Mouse (Mus musculus) T-helper 2 cell (primary cell): ENCODE measurements around the gene Exd2.

ENCODE experiments used
- in situ Hi-C: fragments of 300-600 bp; cut with MboI, MseI; formaldehyde crosslinking; loops from one replicate; pipeline ENCODE4 v1.15.1; 2025; ENCODE audit warnings: high pct_unique_total_duplicates

Exd2 gene

DNA sequence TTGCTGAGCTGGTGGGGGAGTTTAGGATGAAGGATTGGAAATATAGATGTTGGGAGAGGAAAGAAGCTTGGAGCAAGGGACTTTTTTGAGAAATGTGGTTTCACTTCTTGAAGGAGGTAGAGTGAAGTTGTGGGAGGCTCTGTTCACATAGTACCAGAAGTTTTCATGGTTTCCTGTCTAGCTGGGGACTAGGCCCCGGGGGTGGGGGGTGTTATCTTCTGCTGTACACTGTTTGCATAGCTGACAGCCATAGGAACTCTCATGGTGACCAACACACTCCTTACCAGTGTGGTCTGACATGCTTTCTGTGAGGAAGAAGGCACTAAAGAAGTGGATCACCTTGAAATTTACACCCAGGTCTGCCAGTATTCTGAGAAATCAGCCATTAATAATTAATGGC, 32.8 kb downstream of the Exd2 start:
- in situ Hi-C loops, result no loop called here

DNA sequence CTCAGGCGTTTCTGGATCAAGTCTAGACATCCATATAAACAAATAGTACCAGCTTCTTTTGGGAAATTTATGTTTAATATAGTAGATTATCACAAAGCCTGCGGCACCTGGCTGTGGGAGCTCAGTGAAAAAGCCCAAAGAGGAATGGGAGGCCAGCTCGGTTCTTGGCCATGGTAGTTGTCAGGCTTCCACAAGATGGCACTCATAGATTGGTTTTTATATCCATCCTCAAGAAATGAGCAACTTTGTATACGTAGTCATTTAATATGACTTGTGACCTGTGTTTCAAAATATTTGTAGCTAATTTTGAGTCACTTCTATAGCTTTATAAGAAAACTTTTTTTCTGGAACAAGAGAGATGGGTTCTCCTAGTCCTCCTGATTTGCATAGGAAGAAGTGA, 35.5 kb downstream of the Exd2 start:
- in situ Hi-C loops, result no loop called here

DNA sequence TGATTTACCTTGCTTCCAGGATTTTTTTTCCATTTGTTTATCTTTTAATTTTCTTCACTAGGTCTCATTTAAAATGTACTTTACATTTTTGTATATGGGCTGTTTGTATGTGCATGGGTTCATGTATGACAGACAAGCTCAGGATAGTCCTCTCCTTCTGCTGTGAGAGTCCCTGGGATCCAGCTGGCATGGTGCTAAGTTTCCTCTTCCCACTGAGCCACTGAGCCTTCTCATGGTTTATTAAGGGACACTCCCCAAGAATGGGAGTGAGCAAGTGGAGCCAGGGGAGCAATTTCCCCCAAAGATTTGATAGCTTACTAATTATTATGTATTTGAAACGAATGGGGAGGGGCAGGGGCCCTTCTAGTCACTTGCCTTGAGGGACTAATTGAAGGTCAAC, 37.6 kb downstream of the Exd2 start:
- in situ Hi-C loops, result no loop called here

- in situ Hi-C loops, result no loop called here
Observed at GRCm38 (mm10) chr12:80504718-80505117, 41.8 kb downstream of the Exd2 start.

DNA sequence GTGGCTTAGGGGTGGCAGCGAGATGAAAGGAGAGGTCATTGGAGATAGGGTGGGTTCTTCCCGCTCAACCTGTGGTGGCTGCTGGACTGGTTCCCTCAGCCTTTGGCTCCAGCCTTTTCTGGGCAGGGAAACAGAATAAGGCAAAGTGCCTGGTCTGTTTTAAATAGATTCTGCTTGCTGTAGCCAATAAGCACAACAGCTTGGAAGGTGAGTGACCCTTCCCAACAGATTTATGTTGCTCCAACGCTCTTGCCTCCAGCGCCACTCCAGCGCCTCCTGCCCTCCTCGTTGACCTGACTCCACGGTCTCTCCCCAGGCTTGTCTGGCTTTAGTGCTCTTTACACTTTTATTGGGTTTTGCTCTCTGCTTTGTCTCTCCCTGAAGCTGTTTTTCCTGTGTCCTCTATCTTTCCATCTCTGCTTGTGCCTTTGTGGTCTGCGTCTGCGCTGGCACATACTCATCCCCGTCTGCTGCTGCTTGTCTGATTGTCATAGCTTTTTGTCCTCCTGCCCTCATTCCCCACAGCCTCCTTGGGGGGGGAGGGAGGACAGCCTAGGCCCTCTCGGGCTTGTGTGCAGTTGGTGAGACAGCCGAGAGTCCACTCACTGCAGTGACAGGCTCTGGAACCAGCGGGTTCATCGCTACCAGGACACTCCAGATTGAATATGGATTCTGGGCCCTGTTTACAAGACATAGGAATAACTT, 44.3 kb downstream of the Exd2 start:
- in situ Hi-C loops, result no loop called here

GRCm38 (mm10) chr12:80517977-80518376, 55.1 kb downstream of the Exd2 start, which contains the start of gene Galnt16:
Gene Galnt16 (plus strand): TSS chr12:80518277.
- in situ Hi-C loops, result no loop called here

DNA sequence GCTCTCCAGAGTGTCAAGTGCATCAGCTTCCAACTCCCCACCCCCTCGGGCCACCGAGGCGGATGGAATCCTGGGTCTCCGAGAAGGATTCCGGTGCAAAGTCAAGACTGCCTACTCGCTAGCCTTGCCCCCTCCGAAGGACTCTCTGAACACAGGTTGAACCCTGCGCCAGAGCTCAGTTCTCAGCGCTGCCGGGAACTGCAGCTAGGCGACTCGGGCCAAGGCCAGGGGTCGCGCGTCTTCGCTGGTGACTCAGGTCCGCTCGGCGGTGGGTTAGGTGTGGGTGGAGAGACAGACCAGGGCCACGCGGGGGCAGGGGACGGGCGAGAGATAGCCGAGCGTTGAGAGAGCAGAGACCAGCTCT, 55.5 kb downstream of the Exd2 start:
- in situ Hi-C loops, result no loop called here

DNA sequence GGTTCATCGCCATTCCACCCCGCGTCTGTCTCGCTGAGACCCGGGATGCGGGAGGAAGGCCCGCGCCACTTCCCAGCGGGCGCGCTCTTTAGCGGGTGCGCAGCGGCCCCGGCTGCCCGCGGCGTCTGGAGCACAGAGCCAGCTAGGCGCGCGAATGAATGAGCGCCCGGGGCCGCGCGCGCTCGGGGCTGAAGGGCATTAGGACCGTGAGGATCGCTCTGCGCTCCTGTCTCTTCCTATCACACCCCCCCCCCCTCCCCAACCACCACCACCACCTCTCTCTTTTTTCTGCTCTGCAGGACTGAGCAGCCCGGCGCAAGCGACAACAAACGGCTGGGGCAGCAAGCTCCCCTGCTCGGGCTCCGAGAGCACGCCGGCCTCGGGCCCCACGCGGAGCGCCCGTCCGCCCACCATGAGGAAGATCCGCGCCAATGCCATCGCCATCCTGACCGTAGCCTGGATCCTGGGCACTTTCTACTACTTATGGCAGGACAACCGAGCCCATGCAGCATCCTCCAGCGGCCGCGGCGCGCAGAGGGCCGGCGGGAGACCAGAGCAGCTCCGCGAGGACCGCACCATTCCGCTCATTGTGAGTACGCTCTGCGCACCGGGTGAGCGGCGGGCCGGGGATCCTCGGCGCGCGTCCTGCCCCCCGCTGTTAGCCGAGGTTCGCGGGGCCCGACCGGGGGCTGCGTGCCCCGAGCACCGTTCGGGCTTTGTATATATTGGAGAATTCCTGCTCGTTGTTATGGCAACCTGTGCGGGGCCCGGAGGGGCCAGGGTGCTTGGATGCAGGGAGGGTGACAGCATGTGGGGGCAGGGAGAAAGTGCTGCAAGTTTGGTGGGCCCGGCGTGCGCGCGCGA, 56.1 kb downstream of the Exd2 start:
- in situ Hi-C loops, result no loop called here

- in situ Hi-C loops, result no loop called here
Observed at GRCm38 (mm10) chr12:80519621-80520332, 56.9 kb downstream of the Exd2 start.

DNA sequence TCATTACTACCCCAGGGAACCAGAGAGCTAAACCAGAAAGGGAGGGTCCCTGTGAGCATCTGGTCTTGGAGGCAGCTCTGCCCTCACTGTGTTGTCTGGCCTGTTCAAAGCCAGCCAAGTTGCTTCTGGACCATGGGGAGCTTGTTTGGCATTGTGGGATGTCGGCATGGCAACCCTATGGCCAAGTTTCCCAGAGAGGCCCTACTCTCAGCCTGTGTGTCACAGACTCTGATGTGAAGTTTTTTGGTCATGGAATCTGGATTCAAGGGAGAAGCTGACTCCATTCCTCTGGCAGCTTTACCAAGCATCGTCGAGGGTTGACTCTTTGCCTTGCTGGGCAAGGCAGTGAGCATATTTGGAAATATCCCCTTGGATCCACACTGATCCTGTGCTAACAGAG, 59.1 kb downstream of the Exd2 start:
- in situ Hi-C loops, result no loop called here

GRCm38 (mm10) chr12:80524276-80524921, 61.5 kb downstream of the Exd2 start:
- in situ Hi-C loops, result no loop called here

GRCm38 (mm10) chr12:80525513-80525912, 62.6 kb downstream of the Exd2 start:
- in situ Hi-C loops, result no loop called here

DNA sequence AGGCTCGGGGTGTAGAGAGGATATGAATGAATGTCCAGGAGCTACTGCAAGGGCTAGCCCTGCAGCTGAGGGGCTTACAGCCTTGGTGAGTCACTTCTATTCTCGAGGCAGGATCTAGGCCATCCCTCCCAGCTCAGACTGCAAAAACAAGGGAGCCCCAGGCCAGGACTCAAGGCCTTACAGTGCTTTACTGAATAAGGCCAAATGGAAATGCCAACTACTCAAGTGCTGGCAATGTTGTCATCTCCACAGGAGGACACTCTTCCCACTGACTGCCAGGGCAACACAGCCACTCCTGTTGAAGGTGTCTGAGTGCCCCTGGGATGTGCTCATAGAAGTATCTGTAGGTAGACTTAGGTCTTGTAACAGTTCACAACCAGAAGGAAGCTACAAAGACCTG, 63.6 kb downstream of the Exd2 start:
- in situ Hi-C loops, result no loop called here

- in situ Hi-C loops, result no loop called here
Observed at GRCm38 (mm10) chr12:80527727-80528389, 65.0 kb downstream of the Exd2 start.

GRCm38 (mm10) chr12:80530052-80530451, 67.2 kb downstream of the Exd2 start:
- in situ Hi-C loops, result no loop called here

DNA sequence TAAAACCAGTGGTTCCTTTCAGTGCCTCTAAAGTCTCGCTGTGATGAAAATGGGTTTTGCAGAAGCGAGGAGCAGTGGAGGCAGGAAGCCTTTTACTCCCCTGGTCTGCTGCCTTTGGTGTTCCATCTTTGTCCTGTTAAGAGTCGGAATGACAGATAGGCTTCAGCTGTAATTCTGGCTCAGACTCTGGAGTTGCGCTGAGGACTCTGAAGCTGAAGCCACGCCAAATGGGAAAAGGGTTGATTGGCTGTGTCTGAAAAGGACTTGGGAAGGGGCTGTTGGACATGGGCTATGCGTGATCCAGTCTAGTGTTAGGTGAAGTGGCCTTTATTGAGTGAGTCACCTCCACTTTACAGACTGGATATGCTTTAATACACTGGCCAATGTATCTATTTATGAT, 67.7 kb downstream of the Exd2 start:
- in situ Hi-C loops, result no loop called here

DNA sequence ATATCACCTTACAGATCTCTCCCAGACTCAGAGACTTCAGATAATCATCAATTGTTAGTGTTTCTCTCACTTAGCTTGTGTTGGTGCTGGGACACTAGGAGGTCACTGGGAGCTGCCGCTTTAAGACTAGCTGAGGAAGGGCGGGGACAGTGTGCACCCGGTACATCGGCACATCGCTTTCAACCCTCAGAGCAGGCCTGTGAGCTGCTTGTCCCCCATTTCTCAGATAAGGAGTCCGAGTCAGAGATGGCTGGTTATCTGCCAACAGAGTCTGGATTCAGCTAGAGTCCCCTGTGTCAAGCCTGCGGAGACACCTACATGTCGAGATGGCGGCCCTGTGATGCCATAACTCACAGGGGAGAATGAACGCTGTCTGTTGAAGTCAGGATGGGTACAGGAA, 68.7 kb downstream of the Exd2 start:
- in situ Hi-C loops, result no loop called here

- in situ Hi-C loops, result no loop called here
Observed at GRCm38 (mm10) chr12:80533876-80534275, 71.0 kb downstream of the Exd2 start.

GRCm38 (mm10) chr12:80537313-80537712, 74.4 kb downstream of the Exd2 start:
- in situ Hi-C loops, result loop anchor here (5.0 kb wide), 1 partner anchor 40 kb away; no protein-coding TSS in a partner anchor

- in situ Hi-C loops, result loop anchor here (5.0 kb wide), 1 partner anchor 39 kb away; no protein-coding TSS in a partner anchor
Observed at GRCm38 (mm10) chr12:80538311-80538710, 75.4 kb downstream of the Exd2 start.

DNA sequence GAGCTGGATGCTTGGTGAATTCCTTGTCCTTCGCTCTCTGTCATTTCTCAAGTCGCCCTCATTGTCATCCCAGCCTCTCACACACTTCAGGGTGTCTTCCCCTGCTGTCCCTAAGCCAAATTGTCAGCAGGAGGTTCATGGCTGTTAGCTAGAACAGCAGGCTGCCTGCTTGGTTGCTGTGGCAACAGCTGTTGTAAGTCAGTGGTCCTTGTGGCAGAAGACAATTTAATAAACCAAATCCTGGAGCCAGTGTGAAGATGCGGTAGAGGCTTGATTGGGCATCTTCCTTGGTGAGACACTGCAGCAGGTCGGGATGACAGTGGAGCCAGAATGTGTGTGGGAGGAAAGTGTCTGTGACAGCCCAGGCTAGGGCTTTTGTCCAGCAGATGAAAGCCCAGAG, 82.4 kb downstream of the Exd2 start:
- in situ Hi-C loops, result no loop called here
